Mouse (Mus musculus) CH12.LX (cell line): ENCODE measurements at regions not wholly inside any gene's neighbourhood (a gene's known extent, or its start where the extent isn't known, plus 50 kb on each side); places are given as distances from the start of the nearest gene placed in this dataset.

ENCODE experiments used
- DNase-seq: peaks from one replicate; pipeline ENCODE4 v3.0.0-alpha.2; 2013; ENCODE audit errors: extremely low read depth
- H3K27ac ChIP-seq: 2 replicates; pipeline ENCODE4 v1.5.1; 2012; ENCODE audit warnings: low read depth, mild to moderate bottlenecking, control low read depth, moderate library complexity; ENCODE audit not compliant: insufficient read depth
- H3K27me3 ChIP-seq: replicated peaks from 2 replicates; pipeline ENCODE3; 2012; ENCODE audit warnings: inconsistent platforms
- H3K36me3 ChIP-seq, 2 experiments: replicated peaks in 1 of 2; 2 replicates each; pipeline versions ENCODE3 to v1.6.1; 2012; ENCODE audit warnings: inconsistent platforms in 1 of 2, low read length in 1 of 2, mild to moderate bottlenecking in 1 of 2, mixed read lengths in 1 of 2, moderate library complexity in 1 of 2; ENCODE audit not compliant: control insufficient read depth in 1 of 2, insufficient read depth in 1 of 2
- H3K4me1 ChIP-seq, 2 experiments: 2 replicates each; pipeline ENCODE4 v1.6.1; 2012; ENCODE audit warnings: inconsistent platforms in 1 of 2, moderate library complexity in 1 of 2; ENCODE audit not compliant: insufficient read depth in 2 of 2, control insufficient read depth in 1 of 2
- H3K4me2 ChIP-seq: 2 replicates; pipeline ENCODE4 v1.6.1; 2012; ENCODE audit warnings: low read depth, mild to moderate bottlenecking, control low read depth; ENCODE audit not compliant: poor library complexity, insufficient read depth, severe bottlenecking
- H3K4me3 ChIP-seq, 3 experiments: fragments of 150-350 bp in 1 of 3; sonication (generic) in 1 of 3; replicated peaks in 1 of 3; 2 replicates each; pipeline versions ENCODE3 to v1.5.1; 2011 to 2012; ENCODE audit warnings: low read depth in 2 of 3, low read length in 2 of 3, mild to moderate bottlenecking in 2 of 3, moderate library complexity in 2 of 3, control low read depth in 1 of 3, improper control_type of control experiment in 1 of 3, inconsistent platforms in 1 of 3, mixed read lengths in 1 of 3; ENCODE audit not compliant: poor library complexity in 1 of 3
- H3K79me2 ChIP-seq: replicated peaks from 2 replicates; pipeline ENCODE4 v1.6.1; 2012; ENCODE audit warnings: mild to moderate bottlenecking, moderate library complexity; ENCODE audit not compliant: control insufficient read depth, poor library complexity, insufficient read depth, severe bottlenecking; ENCODE audit errors: extremely low read depth
- H3K9ac ChIP-seq: 2 replicates; pipeline ENCODE4 v1.6.1; 2012; ENCODE audit warnings: low read depth, mild to moderate bottlenecking, control low read depth, moderate library complexity; ENCODE audit not compliant: insufficient read depth
- H3K9me3 ChIP-seq: replicated peaks from 2 replicates; pipeline ENCODE3; 2012; ENCODE audit warnings: low read length, inconsistent platforms, mixed read lengths
- BHLHE40 ChIP-seq: IDR thresholded peaks from 2 replicates; pipeline ENCODE4 v1.6.1; 2011; ENCODE audit warnings: mild to moderate bottlenecking, low read depth, low read length, improper control_type of control experiment
- CHD1 ChIP-seq: IDR thresholded peaks from 2 replicates; pipeline ENCODE4 v1.6.1; 2012; ENCODE audit warnings: low read depth, low read length, improper control_type of control experiment, inconsistent platforms
- CHD2 ChIP-seq: IDR thresholded peaks from 2 replicates; pipeline ENCODE4 v1.6.1; 2011; ENCODE audit warnings: low read length, improper control_type of control experiment
- CTCF ChIP-seq, 2 experiments: IDR thresholded peaks in 1 of 2; conservative IDR thresholded peaks in 1 of 2; 2 replicates each; pipeline ENCODE4 v1.5.1; 2011 to 2012; ENCODE audit warnings: low read depth in 2 of 2, low read length in 2 of 2, improper control_type of control experiment in 1 of 2, inconsistent platforms in 1 of 2, mild to moderate bottlenecking in 1 of 2, moderate library complexity in 1 of 2
- E2F4 ChIP-seq: IDR thresholded peaks from 2 replicates; pipeline ENCODE4 v1.6.1; 2011; ENCODE audit warnings: low read depth, low read length, improper control_type of control experiment; ENCODE audit not compliant: insufficient replicate concordance
- EP300 ChIP-seq: IDR thresholded peaks from 2 replicates; pipeline ENCODE4 v1.6.1; 2011; ENCODE audit warnings: low read length, improper control_type of control experiment
- ETS1 ChIP-seq: conservative IDR thresholded peaks from 2 replicates; pipeline ENCODE4 v1.6.1; 2012; ENCODE audit warnings: low read depth, mild to moderate bottlenecking, inconsistent platforms, low read length, improper control_type of control experiment, moderate library complexity
- GABPA ChIP-seq: IDR thresholded peaks from 2 replicates; pipeline ENCODE4 v1.6.1; 2012; ENCODE audit warnings: low read depth, low read length, improper control_type of control experiment, inconsistent platforms; ENCODE audit not compliant: insufficient replicate concordance
- HCFC1 ChIP-seq: IDR thresholded peaks from 2 replicates; pipeline ENCODE4 v1.6.1; 2012; ENCODE audit warnings: low read depth, mild to moderate bottlenecking, inconsistent platforms, low read length, improper control_type of control experiment
- IRF4 ChIP-seq: IDR thresholded peaks from 2 replicates; pipeline ENCODE4 v1.6.1; 2014; ENCODE audit warnings: low read depth, mild to moderate bottlenecking, inconsistent platforms, low read length, improper control_type of control experiment
- JUN ChIP-seq: IDR thresholded peaks from 2 replicates; pipeline ENCODE4 v1.6.1; 2011; ENCODE audit warnings: low read depth, mild to moderate bottlenecking, low read length, improper control_type of control experiment, moderate library complexity; ENCODE audit not compliant: insufficient read depth
- KAT2A ChIP-seq: IDR thresholded peaks from 2 replicates; pipeline ENCODE4 v1.6.1; 2012; ENCODE audit warnings: low read length, improper control_type of control experiment, inconsistent platforms; ENCODE audit not compliant: insufficient replicate concordance
- MAZ ChIP-seq: IDR thresholded peaks from 2 replicates; pipeline ENCODE4 v1.6.1; 2012; ENCODE audit warnings: low read depth, mild to moderate bottlenecking, inconsistent platforms, low read length, improper control_type of control experiment, moderate library complexity
- MEF2A ChIP-seq: IDR thresholded peaks from 2 replicates; pipeline ENCODE4 v1.6.1; 2014; ENCODE audit warnings: low read depth, mild to moderate bottlenecking, inconsistent platforms, low read length, improper control_type of control experiment, borderline replicate concordance
- MYC ChIP-seq: IDR thresholded peaks from 2 replicates; pipeline ENCODE4 v1.6.1; 2011; ENCODE audit warnings: low read depth, mild to moderate bottlenecking, improper control_type of control experiment, low read length
- NRF1 ChIP-seq: IDR thresholded peaks from 2 replicates; pipeline ENCODE4 v1.6.1; 2014; ENCODE audit warnings: low read depth, mild to moderate bottlenecking, inconsistent platforms, low read length, improper control_type of control experiment, moderate library complexity
- PAX5 ChIP-seq: IDR thresholded peaks from 2 replicates; pipeline ENCODE4 v1.6.1; 2012; ENCODE audit warnings: low read length, inconsistent platforms, mixed read lengths
- POLR2AphosphoS2 ChIP-seq: IDR thresholded peaks from 2 replicates; pipeline ENCODE4 v1.6.1; 2011; ENCODE audit warnings: low read depth, low read length, improper control_type of control experiment
- SMC3 ChIP-seq: IDR thresholded peaks from 2 replicates; pipeline ENCODE4 v1.6.1; 2011; ENCODE audit warnings: low read depth, low read length, improper control_type of control experiment
- TBP ChIP-seq: conservative IDR thresholded peaks from 2 replicates; pipeline ENCODE4 v1.6.1; 2011; ENCODE audit warnings: low read depth, low read length, improper control_type of control experiment
- USF1 ChIP-seq: IDR thresholded peaks from 2 replicates; pipeline ENCODE4 v1.6.1; 2014; ENCODE audit warnings: low read depth, mild to moderate bottlenecking, inconsistent platforms, low read length, improper control_type of control experiment
- USF2 ChIP-seq: conservative IDR thresholded peaks from 2 replicates; pipeline ENCODE4 v1.6.1; 2011; ENCODE audit warnings: low read depth, low read length, improper control_type of control experiment
- ZMIZ1 ChIP-seq: IDR thresholded peaks from 2 replicates; pipeline ENCODE4 v1.6.1; 2012; ENCODE audit warnings: low read depth, mild to moderate bottlenecking, inconsistent platforms, low read length, improper control_type of control experiment
- dilution Hi-C: fragments of 300-500 bp; cut with MboI; formaldehyde crosslinking; loops from 2 replicates; pipeline ENCODE4 v1.14.3; 2020; ENCODE audit warnings: low sequenced_read_pairs; ENCODE audit not compliant: extremely low pct_unique_long_range_greater_than_20kb, extremely low pct_ligation_motif_present
- in situ Hi-C: fragments of 300-500 bp; cut with MboI; formaldehyde crosslinking; loops from 3 replicates; pipeline ENCODE4 v1.14.3; 2019; ENCODE audit warnings: low sequenced_read_pairs, low pct_ligation_motif_present, low pct_unique_long_range_greater_than_20kb, mixed read lengths

DNA sequence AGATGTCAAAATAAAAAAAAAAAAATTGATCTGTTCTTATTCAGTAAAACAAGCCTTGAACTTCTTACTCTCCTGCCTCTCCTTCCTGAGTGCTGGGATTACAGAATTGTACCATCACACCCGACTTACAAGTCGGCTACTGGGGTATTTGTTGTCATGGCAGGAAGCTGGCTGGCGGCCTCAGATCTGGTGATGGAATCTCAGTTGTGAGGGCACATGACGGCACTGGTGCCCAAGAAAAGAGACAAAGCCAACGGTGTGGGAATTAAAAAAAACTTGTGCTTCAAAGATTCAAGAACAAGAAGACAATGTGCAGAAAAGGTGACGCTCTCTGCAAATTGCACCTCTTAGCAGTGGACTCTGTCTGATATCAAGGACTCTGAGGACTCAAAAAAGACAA is 157.3 kb downstream of the Grm4 start:
- Histone ChIP-seq H3K79me2 (no peaks in the 10 kb centered on the region), H3K27ac (no peak overlapping the region), H3K4me3 (no peak overlapping the region), H3K9ac (no peak overlapping the region), H3K4me2 (no peak overlapping the region), H3K4me1 (no peaks in the 10 kb centered on the region), H3K9me3 (peaks cover 8% of the 10 kb centered on the region), H3K27me3 (peaks cover 60% of the 10 kb centered on the region), H3K36me3 (no peaks in the 10 kb centered on the region)
- in situ Hi-C loops = no loop called here
- DNase-seq = no peak
- dilution Hi-C loops = no loop called here
- no peak for TF ChIP-seq BHLHE40
- no peak for TF ChIP-seq POLR2AphosphoS2
- no peak for TF ChIP-seq HCFC1
- no peak for TF ChIP-seq ETS1
- TF ChIP-seq CTCF (conservative IDR thresholded peaks at IDR 0.05 in 1 of 2, IDR thresholded peaks at IDR 0.05 in 1 of 2; ENCODE audit: low read depth in 2 of 2, low read length in 2 of 2) = no peak
- TF ChIP-seq KAT2A = no peak

DNA sequence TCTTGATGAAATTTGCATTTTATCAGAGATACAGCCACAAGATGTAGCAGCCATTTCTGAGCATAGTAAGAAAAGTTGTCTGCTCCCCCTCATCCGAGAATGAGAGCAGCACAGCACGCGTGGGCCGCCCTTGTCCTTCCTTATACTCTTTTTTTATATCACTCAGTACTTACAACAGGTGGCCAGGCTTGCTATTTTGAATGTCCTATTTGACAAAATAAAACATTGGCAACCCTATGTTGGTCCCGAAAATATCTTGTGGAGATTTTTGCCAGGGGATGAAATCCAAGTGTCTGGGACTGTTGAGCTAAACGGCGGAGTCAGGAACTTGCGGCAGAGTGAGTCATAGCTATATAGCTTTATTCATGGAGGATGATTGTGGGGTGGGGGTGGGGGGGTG is 158.0 kb upstream of the Lemd2 start:
- H3K27me3 ChIP-seq = peaks cover 76% of the 10 kb centered on the region
- TF ChIP-seq TBP (no peak), HCFC1 (no peak), CHD1 (no peak), MYC (no peak), USF2 (no peak), CHD2 (no peak)
- TF ChIP-seq, all 38 proteins: peak for 0
- Histone ChIP-seq H3K4me2 (no peak overlapping the region), H3K4me1 (no peaks in the 10 kb centered on the region), H3K27ac (no peak overlapping the region), H3K79me2 (no peaks in the 10 kb centered on the region), H3K4me3 (no peak overlapping the region), H3K9ac (no peak overlapping the region), H3K36me3 (no peaks in the 10 kb centered on the region), H3K9me3 (peaks cover 6% of the 10 kb centered on the region)
- in situ Hi-C loops = no loop called here
- dilution Hi-C loops = no loop called here
- DNase-seq = no peak

DNA sequence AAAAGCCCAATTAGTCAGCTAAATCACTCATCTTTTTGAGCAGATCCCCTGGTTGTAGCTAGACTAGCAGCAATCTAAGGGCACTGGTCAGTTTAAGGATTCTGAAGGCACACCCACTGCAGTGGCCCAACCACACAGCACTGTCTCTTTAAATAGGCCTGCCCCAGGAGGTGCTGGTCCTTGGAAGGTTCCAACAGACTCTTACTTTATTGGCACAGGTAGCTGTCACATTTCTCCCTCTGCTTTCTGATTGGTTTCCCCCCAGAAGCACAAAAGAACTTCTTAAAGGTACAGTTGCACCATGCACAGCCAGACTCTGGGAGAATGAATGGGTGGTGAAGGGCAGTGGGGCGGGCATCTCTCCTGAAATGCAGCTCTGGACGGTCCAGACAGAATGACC is 157.1 kb upstream of the Lemd2 start:
- H3K4me1 ChIP-seq = no peaks in the 10 kb centered on the region
- no peak overlapping the region for H3K9ac ChIP-seq
- H3K9me3 ChIP-seq = peaks cover 6% of the 10 kb centered on the region
- peaks cover 85% of the 10 kb centered on the region for H3K27me3 ChIP-seq
- dilution Hi-C loops = no loop called here
- no peak overlapping the region for H3K4me3 ChIP-seq
- H3K27ac ChIP-seq = no peak overlapping the region
- H3K79me2 ChIP-seq = no peaks in the 10 kb centered on the region
- TF ChIP-seq GABPA (no peak), ZMIZ1 (no peak), NRF1 (no peak), EP300 (no peak), IRF4 (no peak), E2F4 (no peak), KAT2A (no peak), CHD1 (no peak), PAX5 (no peak), HCFC1 (no peak), MEF2A (no peak), TBP (no peak), JUN (no peak), MYC (no peak), USF1 (no peak), SMC3 (no peak), MAZ (no peak)
- TF ChIP-seq, all 38 proteins: peak for 0
- no peaks in the 10 kb centered on the region for H3K36me3 ChIP-seq
- DNase-seq = no peak
- in situ Hi-C loops = no loop called here
- H3K4me2 ChIP-seq = no peak overlapping the region
